Mouse (Mus musculus) left cerebral cortex, postnatal 36 days (tissue): ENCODE measurements at regions not wholly inside any gene's neighbourhood (a gene's known extent, or its start where the extent isn't known, plus 50 kb on each side); places are given as distances from the start of the nearest gene placed in this dataset.

ENCODE experiments used
- DNase-seq, 2 experiments: peaks; one replicate each; pipeline ENCODE4 v3.0.0; 2021 to 2022; ENCODE audit warnings: low spot score in 2 of 2, mixed read lengths in 1 of 2
- intact Hi-C: fragments of 180-260 bp; cut with DNase I; formaldehyde crosslinking; loops from one replicate; pipeline ENCODE4 v1.15.1; 2025

GRCm38 (mm10) chr5:112634701-112635100 lies 57.7 kb upstream of the Sez6l start:
- intact Hi-C loops = loop anchor here (10.0 kb wide), 1 partner anchor 160 kb away; no protein-coding TSS in a partner anchor
- no peak for DNase-seq

GRCm38 (mm10) chr5:112631766-112632165 lies 54.8 kb upstream of the Sez6l start:
- intact Hi-C loops = loop anchor here (10.0 kb wide), 1 partner anchor 157 kb away; no protein-coding TSS in a partner anchor
- DNase-seq = no peak

GRCm38 (mm10) chr5:112629656-112630055 lies 52.7 kb upstream of the Sez6l start:
- no peak for DNase-seq
- intact Hi-C loops = loop anchor here (10.0 kb wide), 1 partner anchor 155 kb away; no protein-coding TSS in a partner anchor

GRCm38 (mm10) chr5:112628073-112628790 lies 51.2 kb upstream of the Sez6l start:
- intact Hi-C loops = no loop called here
- DNase-seq = no peak

- intact Hi-C loops = no loop called here
- no peak for DNase-seq
Observed at GRCm38 (mm10) chr5:112627305-112627704, 50.3 kb upstream of the Sez6l start.
